Mouse (Mus musculus): Measurements from ENCODE around the gene Cldn7.

DNA sequence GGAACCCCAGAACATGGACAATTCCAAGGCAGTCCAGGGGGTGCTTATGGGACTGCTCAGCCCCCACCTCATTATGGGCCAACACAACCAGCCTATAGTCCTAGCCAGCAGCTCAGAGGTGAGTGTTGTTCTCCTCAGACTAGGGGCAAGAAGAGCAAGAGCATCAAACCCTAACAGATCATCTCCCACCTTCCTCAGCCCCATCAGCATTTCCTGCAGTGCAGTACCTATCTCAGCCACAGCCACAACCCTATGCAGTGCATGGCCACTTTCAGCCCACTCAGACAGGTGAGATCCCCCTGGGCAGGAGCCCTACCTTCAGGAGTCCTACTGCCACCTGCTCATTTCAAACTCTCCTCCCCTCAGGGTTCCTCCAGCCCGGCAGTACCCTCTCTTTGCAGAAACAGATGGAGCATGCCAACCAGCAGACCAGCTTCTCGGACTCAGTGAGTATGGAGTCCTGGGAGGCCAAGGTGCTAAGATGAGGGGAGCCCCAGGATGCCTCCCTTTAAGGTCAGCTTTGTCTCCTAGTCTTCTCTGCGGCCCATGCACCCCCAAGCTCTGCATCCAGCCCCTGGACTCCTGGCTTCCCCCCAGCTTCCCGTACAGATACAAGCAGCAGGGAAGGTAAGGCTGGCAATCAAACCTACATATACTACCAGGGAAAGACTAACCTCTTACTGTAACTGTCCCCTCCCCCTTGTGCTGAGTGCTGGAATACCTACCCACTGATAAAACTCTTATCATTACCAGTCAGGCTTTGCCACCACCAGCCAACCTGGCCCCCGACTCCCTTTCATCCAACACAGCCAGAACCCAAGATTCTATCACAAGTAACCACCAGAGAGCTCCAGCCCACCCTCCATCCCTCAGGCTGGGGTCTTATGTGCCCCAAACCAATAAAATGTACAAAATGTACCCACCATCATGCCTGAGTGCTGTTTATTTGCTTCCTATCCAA, 48.6 kb upstream of the Cldn7 start:
- TF ChIP-seq CTCF (IDR thresholded peaks at IDR 0.05; ENCODE audit: low read depth) (no peak), EP300 (IDR thresholded peaks at IDR 0.05; ENCODE audit: low read depth) (peak; percentile 94)

All from liver, postnatal 0 days (tissue).